Mouse (Mus musculus) forebrain, postnatal 0 days (tissue): Measurements from ENCODE around the gene Gm11034. TPM values are rescaled to one million over a fixed set of nuclear protein-coding genes. Genes with fewer than 3 reads are reported as not detected.

Experiments used
- ATAC-seq: fragments of 200-750 bp; cut with Nextera tagmentation; 2 replicates; pipeline ENCODE4 v1.8.0; 2017; ENCODE audit warnings: mild to moderate bottlenecking, moderate library complexity
- DNase-seq: peaks from one replicate; pipeline ENCODE4 v3.0.0-alpha.2; 2015
- H3K27ac ChIP-seq: fragments of 300-500 bp; sonication (generic); 2 replicates; pipeline ENCODE4 v1.5.1; 2014; ENCODE audit warnings: low read depth, mild to moderate bottlenecking, antibody characterized with exemption, low read length, moderate library complexity, mixed read lengths
- H3K27me3 ChIP-seq: fragments of 300-500 bp; sonication (generic); 2 replicates; pipeline ENCODE4 v1.6.1; 2014; ENCODE audit warnings: mild to moderate bottlenecking, low read length, mixed read lengths; ENCODE audit not compliant: insufficient read depth
- H3K36me3 ChIP-seq: fragments of 300-500 bp; sonication (generic); 2 replicates; pipeline ENCODE4 v1.6.1; 2014; ENCODE audit warnings: mild to moderate bottlenecking, moderate library complexity; ENCODE audit not compliant: insufficient read depth
- H3K4me1 ChIP-seq: fragments of 300-500 bp; sonication (generic); 2 replicates; pipeline ENCODE4 v1.6.1; 2014; ENCODE audit warnings: antibody characterized with exemption; ENCODE audit not compliant: insufficient read depth
- H3K4me2 ChIP-seq: fragments of 300-500 bp; sonication (generic); 2 replicates; pipeline ENCODE4 v1.6.1; 2014; ENCODE audit warnings: low read depth, mild to moderate bottlenecking, moderate library complexity
- H3K4me3 ChIP-seq: fragments of 300-500 bp; sonication (generic); 2 replicates; pipeline ENCODE4 v1.5.1; 2014; ENCODE audit warnings: low read depth, low read length, mixed read lengths
- H3K9ac ChIP-seq: fragments of 300-500 bp; sonication (generic); 2 replicates; pipeline ENCODE4 v1.6.1; 2014; ENCODE audit warnings: mild to moderate bottlenecking
- H3K9me3 ChIP-seq: fragments of 300-500 bp; sonication (generic); 2 replicates; pipeline ENCODE4 v1.6.1; 2016; ENCODE audit warnings: low read length
- CTCF ChIP-seq: sonication (generic); IDR thresholded peaks from 2 replicates; pipeline ENCODE4 v1.5.1; 2016; ENCODE audit warnings: antibody characterized with exemption, control low read depth, low read depth
- WGBS: fragments of 180-500 bp; shearing (Covaris S2); extraction: QIAGEN DNeasy Blood & Tissue Kit; methylation state at CpG from one replicate; pipeline ENCODE4 v1.1.7; 2014; 5-methylcytosine and 5-hydroxymethylcytosine counted together
- polyA plus RNA-seq: library from polyadenylated mRNA; unstranded; fragments of >200 nt; fragmentation: Nextera tagmentation; extraction: Ambion mirVana; gene quantifications from 2 replicates; pipeline ENCODE4 v1.2.1, GENCODE M21; 2015
- total RNA-seq: library from RNA; depleted of rRNA; stranded (reverse); fragments of >200 nt; gene quantifications from 2 replicates; pipeline ENCODE4 v1.2.3, GENCODE M21; 2014

Gm11034 gene
- total and polyA plus RNA-seq, 2 experiments from 2014 or later, result not detected

GRCm38 (mm10) chr8:72212751-72213150, 685 bp downstream of the Gm11034 start, which contains the start of gene Cib3:
Cib3 (minus strand) TSS chr8:72212837.
- Histone ChIP-seq H3K4me1 (no peaks in the 10 kb centered on the region), H3K4me3 (no peak within 1 kb of the TSS), H3K9ac (no peak within 1 kb of the TSS), H3K36me3 (no peaks in the 10 kb centered on the region), H3K27me3 (peaks cover 4% of the 10 kb centered on the region), H3K27ac (no peak within 1 kb of the TSS), H3K9me3 (no peaks in the 10 kb centered on the region), H3K4me2 (no peak within 1 kb of the TSS)
- no peak for TF ChIP-seq CTCF
- no peak for DNase-seq
- WGBS, result 61% methylated on average over 4 of the region's 4 CpGs
- no peak for ATAC-seq

DNA sequence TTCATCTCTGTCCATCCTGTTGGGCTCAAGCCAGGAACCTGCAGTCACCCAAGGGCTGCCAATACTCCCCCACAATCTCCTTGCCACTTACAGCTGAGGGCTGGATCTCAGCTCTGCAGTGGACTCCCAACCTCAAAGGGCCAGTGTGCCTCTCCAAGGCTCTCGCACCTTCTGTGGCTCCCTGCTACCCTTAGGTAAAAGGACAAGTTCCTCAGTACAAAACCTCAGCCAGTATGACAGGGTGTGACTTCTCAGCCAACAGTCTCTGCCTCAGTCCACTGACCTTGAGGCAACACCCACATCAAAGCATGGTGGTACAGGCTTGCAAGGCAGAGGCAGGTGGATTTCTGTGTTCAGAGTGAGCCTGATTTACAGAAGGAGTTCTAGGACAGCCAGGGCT, 1.6 kb downstream of the Gm11034 start:
- H3K36me3 ChIP-seq, result no peaks in the 10 kb centered on the region
- H3K9ac ChIP-seq, result no peak overlapping the region
- H3K27me3 ChIP-seq, result peaks cover 4% of the 10 kb centered on the region
- no peak overlapping the region for H3K4me3 ChIP-seq
- DNase-seq (no peak), ATAC-seq (no peak)
- no peak overlapping the region for H3K4me2 ChIP-seq
- no peaks in the 10 kb centered on the region for H3K4me1 ChIP-seq
- 87% methylated on average over 1 of the region's 1 CpGs for WGBS
- H3K9me3 ChIP-seq, result no peaks in the 10 kb centered on the region
- TF ChIP-seq CTCF, result no peak
- no peak overlapping the region for H3K27ac ChIP-seq

- Histone ChIP-seq H3K36me3 (no peaks in the 10 kb centered on the region), H3K4me3 (no peak overlapping the region), H3K9me3 (no peaks in the 10 kb centered on the region), H3K4me1 (no peaks in the 10 kb centered on the region), H3K27ac (no peak overlapping the region), H3K4me2 (no peak overlapping the region), H3K9ac (no peak overlapping the region), H3K27me3 (peaks cover 4% of the 10 kb centered on the region)
- no peak for DNase-seq
- ATAC-seq, result no peak
- no peak for TF ChIP-seq CTCF
- WGBS, result 65% methylated on average over 2 of the region's 2 CpGs
These were observed 2.7 kb downstream of the Gm11034 start for GRCm38 (mm10) chr8:72210710-72211109.

DNA sequence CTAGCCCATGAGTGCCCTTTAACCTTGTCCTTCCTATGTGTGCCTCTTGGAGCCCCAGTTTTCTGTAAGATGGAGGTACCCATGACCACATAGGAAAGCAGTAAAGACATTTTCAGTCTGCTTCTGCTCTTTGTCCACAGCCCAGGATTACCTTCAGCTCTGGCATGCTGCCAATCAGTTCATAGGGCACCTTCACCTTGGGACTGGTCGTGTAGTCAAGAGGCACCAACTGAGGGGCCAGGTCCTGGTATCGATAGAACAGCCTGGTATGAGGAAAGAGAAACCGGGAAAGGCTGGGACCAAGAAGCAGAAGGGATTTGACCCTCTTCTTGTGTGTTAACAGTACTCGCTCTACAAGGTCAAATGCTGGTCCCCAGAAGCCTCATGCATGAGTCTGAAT, 3.2 kb downstream of the Gm11034 start:
- no peak overlapping the region for H3K9ac ChIP-seq
- H3K9me3 ChIP-seq, result no peaks in the 10 kb centered on the region
- DNase-seq (no peak), ATAC-seq (no peak)
- WGBS, result 79% methylated on average over 4 of the region's 4 CpGs
- no peaks in the 10 kb centered on the region for H3K36me3 ChIP-seq
- H3K4me2 ChIP-seq, result no peak overlapping the region
- no peak overlapping the region for H3K27ac ChIP-seq
- TF ChIP-seq CTCF, result no peak
- no peak overlapping the region for H3K4me3 ChIP-seq
- H3K27me3 ChIP-seq, result peaks cover 4% of the 10 kb centered on the region
- no peaks in the 10 kb centered on the region for H3K4me1 ChIP-seq

- WGBS, result 76% methylated on average over 1 of the region's 1 CpGs
- Histone ChIP-seq H3K9ac (no peak overlapping the region), H3K4me1 (no peaks in the 10 kb centered on the region), H3K4me3 (no peak overlapping the region), H3K27me3 (no peaks in the 10 kb centered on the region; the same call in 1 of the 2 replicates), H3K4me2 (no peak overlapping the region), H3K27ac (no peak overlapping the region), H3K9me3 (no peaks in the 10 kb centered on the region), H3K36me3 (no peaks in the 10 kb centered on the region)
- no peak for ATAC-seq
- no peak for DNase-seq
- TF ChIP-seq CTCF, result no peak
These were observed 4.9 kb downstream of the Gm11034 start for GRCm38 (mm10) chr8:72208582-72208981.

- no peaks in the 10 kb centered on the region; the same call in 1 of the 2 replicates for H3K27me3 ChIP-seq
- peaks cover 4% of the 10 kb centered on the region; the same call in 1 of the 2 replicates for H3K9me3 ChIP-seq
- no peak overlapping the region for H3K27ac ChIP-seq
- H3K9ac ChIP-seq, result no peak overlapping the region
- H3K36me3 ChIP-seq, result no peaks in the 10 kb centered on the region
- 63% methylated on average over 8 of the region's 8 CpGs for WGBS
- ATAC-seq (no peak), DNase-seq (no peak)
- TF ChIP-seq CTCF, result no peak
- H3K4me3 ChIP-seq, result no peak overlapping the region
- no peaks in the 10 kb centered on the region for H3K4me1 ChIP-seq
- no peak overlapping the region for H3K4me2 ChIP-seq
These were observed 15.4 kb downstream of the Gm11034 start for GRCm38 (mm10) chr8:72197997-72198396.

GRCm38 (mm10) chr8:72192065-72192464, 21.4 kb downstream of the Gm11034 start:
- H3K4me3 ChIP-seq, result no peak overlapping the region
- H3K4me2 ChIP-seq, result no peak overlapping the region
- H3K27me3 ChIP-seq, result no peaks in the 10 kb centered on the region; the same call in 1 of the 2 replicates
- no peaks in the 10 kb centered on the region for H3K4me1 ChIP-seq
- H3K27ac ChIP-seq, result no peak overlapping the region
- no peaks in the 10 kb centered on the region for H3K36me3 ChIP-seq
- no peak for TF ChIP-seq CTCF
- DNase-seq (no peak), ATAC-seq (no peak)
- no peak overlapping the region for H3K9ac ChIP-seq
- no peaks in the 10 kb centered on the region for H3K9me3 ChIP-seq

DNA sequence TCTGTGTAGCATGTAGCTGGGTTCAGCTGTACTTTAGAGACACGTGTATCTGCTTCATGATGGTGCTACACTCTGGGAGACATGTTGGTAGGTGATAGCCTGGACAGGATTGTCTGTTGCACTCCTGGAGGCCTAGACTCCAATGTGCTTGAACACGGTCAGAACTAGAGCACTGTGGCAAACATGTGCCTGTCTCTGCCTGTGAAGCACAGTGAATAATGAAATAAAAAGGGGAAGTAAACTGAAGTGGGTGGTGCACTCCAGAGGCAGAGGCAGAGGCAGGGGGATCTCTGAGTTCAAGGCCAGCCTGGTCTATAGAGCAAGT, 23.3 kb downstream of the Gm11034 start:
- WGBS, result 83% methylated on average over 2 of the region's 2 CpGs
- ATAC-seq, result no peak

More for the DNA sequence above, 23.3 kb downstream of the Gm11034 start:
- no peaks in the 10 kb centered on the region for H3K9me3 ChIP-seq
- H3K36me3 ChIP-seq, result no peaks in the 10 kb centered on the region
- H3K4me3 ChIP-seq, result no peak overlapping the region
- no peaks in the 10 kb centered on the region; the same call in 1 of the 2 replicates for H3K27me3 ChIP-seq
- no peak overlapping the region for H3K27ac ChIP-seq
- TF ChIP-seq CTCF, result no peak
- H3K4me2 ChIP-seq, result no peak overlapping the region
- no peak for DNase-seq
- no peak overlapping the region for H3K9ac ChIP-seq
- no peaks in the 10 kb centered on the region for H3K4me1 ChIP-seq
